Mouse (Mus musculus): ENCODE data around the gene Mettl24. TPM values are rescaled to one million over a fixed set of nuclear protein-coding genes. Genes with fewer than 3 reads are reported as not detected.

Gene Mettl24
- polyA plus RNA-seq, 1 experiment from 2014 or later: 3.9 TPM

- Histone ChIP-seq H3K4me3 (replicated peaks; ENCODE audit: low read depth, low read length) (no peak overlapping the region), H3K27ac (no peak overlapping the region), H3K4me1 (replicated peaks; ENCODE audit: insufficient read depth, low read length) (0 out of 2 replicates have a peak, but pooled peaks cover 4% of the 10 kb centered on the region), H3K9ac (ENCODE audit: low read depth, low read length) (no peak overlapping the region), H3K4me2 (ENCODE audit: low read length) (no peak overlapping the region), H3K27me3 (ENCODE audit: insufficient read depth, low read length) (no peaks in the 10 kb centered on the region), H3K9me3 (replicated peaks; ENCODE audit: low read length) (no peaks in the 10 kb centered on the region), H3K36me3 (ENCODE audit: insufficient read depth, low read length) (no peaks in the 10 kb centered on the region)
- 66% methylated on average over 4 of the region's 4 CpGs for WGBS
- DNase-seq (ENCODE audit: low spot score) (no peak), ATAC-seq (replicated peaks; ENCODE audit: low FRiP score, low read depth) (no peak)
- no peak for TF ChIP-seq CTCF (IDR thresholded peaks at IDR 0.05; ENCODE audit: low read depth)
Observed at GRCm38 (mm10) chr10:40725471-40725870, 42.4 kb downstream of the Mettl24 start.

DNA sequence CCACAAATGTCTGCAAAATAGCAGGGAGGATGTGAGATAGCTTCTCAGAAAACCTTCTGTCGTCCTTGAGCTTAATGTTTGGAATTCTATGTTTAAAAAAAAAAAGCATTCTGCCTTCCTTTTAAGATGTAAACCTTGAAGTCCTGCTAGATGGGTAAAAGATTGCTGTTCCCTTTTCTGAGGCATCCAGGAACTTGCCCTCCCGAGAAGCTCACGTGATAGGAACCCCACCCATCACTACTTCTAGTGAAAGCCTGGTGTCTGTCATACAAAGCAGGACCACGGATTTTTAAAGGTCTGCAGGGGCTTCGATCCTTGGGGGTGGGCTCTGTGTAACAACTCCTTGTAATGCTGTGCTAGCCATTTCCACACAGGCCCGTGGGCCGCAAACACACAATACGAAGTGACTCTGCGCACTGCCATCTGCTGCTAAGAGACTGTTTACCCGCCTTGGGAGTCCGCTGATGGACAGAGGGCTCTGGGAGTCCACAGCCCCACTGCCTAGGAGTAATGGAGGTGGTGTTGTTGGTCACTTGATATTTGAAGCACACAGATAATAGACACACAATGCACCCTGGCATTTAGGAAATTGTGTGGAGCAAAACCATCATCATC is 43.3 kb downstream of the Mettl24 start:
- 77% methylated on average over 11 of the region's 11 CpGs for WGBS
- no peak for TF ChIP-seq CTCF (IDR thresholded peaks at IDR 0.05; ENCODE audit: low read depth)

DNA sequence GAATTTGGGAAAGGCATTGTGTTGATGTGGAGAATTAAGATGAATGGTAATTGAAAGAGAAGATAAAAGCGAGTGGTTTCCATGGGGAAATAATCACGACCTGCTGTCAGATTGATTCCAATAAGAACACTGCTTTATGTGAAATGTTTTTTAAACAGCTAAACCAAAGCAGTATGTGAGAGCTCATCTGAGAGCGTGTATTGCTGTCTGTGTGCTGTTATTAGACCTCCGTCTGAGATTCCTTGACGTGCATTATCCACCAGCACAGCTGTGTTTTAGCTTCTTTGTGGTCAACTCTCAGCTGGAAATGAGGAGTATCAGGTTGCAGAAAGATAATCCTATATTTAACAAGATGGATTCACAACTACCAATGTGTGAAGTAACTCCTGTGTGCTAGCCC is 43.9 kb downstream of the Mettl24 start:
- H3K4me1 ChIP-seq (replicated peaks; ENCODE audit: insufficient read depth, low read length): 0 out of 2 replicates have a peak, but pooled peaks cover 4% of the 10 kb centered on the region
- no peak overlapping the region for H3K27ac ChIP-seq
- no peaks in the 10 kb centered on the region for H3K36me3 ChIP-seq (ENCODE audit: insufficient read depth, low read length)
- H3K4me2 ChIP-seq (ENCODE audit: low read length): no peak overlapping the region
- ATAC-seq (replicated peaks; ENCODE audit: low FRiP score, low read depth): no peak
- no peak overlapping the region for H3K9ac ChIP-seq (ENCODE audit: low read depth, low read length)
- no peak for DNase-seq (ENCODE audit: low spot score)
- H3K27me3 ChIP-seq (ENCODE audit: insufficient read depth, low read length): no peaks in the 10 kb centered on the region
- 69% methylated on average over 5 of the region's 5 CpGs for WGBS
- no peak overlapping the region for H3K4me3 ChIP-seq (replicated peaks; ENCODE audit: low read depth, low read length)
- no peaks in the 10 kb centered on the region for H3K9me3 ChIP-seq (replicated peaks; ENCODE audit: low read length)
- no peak for TF ChIP-seq CTCF (IDR thresholded peaks at IDR 0.05; ENCODE audit: low read depth)

More for the DNA sequence above, 43.3 kb downstream of the Mettl24 start:
- DNase-seq (ENCODE audit: low spot score) (no peak), ATAC-seq (replicated peaks; ENCODE audit: low FRiP score, low read depth) (no peak)
- H3K27ac ChIP-seq: no peak overlapping the region
- H3K4me3 ChIP-seq (replicated peaks; ENCODE audit: low read depth, low read length): no peak overlapping the region
- no peak overlapping the region for H3K9ac ChIP-seq (ENCODE audit: low read depth, low read length)
- H3K9me3 ChIP-seq (replicated peaks; ENCODE audit: low read length): no peaks in the 10 kb centered on the region
- 0 out of 2 replicates have a peak, but pooled peaks cover 4% of the 10 kb centered on the region for H3K4me1 ChIP-seq (replicated peaks; ENCODE audit: insufficient read depth, low read length)
- no peak overlapping the region for H3K4me2 ChIP-seq (ENCODE audit: low read length)
- no peaks in the 10 kb centered on the region for H3K27me3 ChIP-seq (ENCODE audit: insufficient read depth, low read length)
- no peaks in the 10 kb centered on the region for H3K36me3 ChIP-seq (ENCODE audit: insufficient read depth, low read length)

DNA sequence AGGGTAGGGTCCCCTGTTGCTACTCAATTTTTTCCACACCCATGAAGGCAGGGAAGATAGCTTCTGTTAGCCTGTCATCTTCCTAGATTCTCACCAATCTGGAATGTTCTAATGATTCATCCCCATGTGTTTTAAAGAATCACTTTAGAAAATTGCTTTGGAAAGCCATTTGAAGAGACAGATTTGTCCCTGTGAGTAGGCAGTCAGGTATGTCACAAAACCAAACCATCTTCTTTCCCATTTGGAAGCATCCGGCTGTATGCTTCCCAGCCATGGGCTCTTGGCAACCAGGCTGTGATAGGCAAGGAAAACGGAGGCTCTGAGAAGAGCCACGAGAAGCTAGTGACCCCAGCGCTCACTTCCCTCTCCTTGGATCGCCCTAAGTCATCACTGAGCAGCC is 47.1 kb downstream of the Mettl24 start:
- H3K4me2 ChIP-seq (ENCODE audit: low read length): no peak overlapping the region
- H3K4me1 ChIP-seq (replicated peaks; ENCODE audit: insufficient read depth, low read length): no peaks in the 10 kb centered on the region
- no peak for TF ChIP-seq CTCF (IDR thresholded peaks at IDR 0.05; ENCODE audit: low read depth)
- H3K4me3 ChIP-seq (replicated peaks; ENCODE audit: low read depth, low read length): no peak overlapping the region
- 69% methylated on average over 5 of the region's 5 CpGs for WGBS
- H3K36me3 ChIP-seq (ENCODE audit: insufficient read depth, low read length): no peaks in the 10 kb centered on the region
- ATAC-seq (replicated peaks; ENCODE audit: low FRiP score, low read depth) (no peak), DNase-seq (ENCODE audit: low spot score) (no peak)
- no peaks in the 10 kb centered on the region for H3K27me3 ChIP-seq (ENCODE audit: insufficient read depth, low read length)
- no peaks in the 10 kb centered on the region for H3K9me3 ChIP-seq (replicated peaks; ENCODE audit: low read length)
- no peak overlapping the region for H3K9ac ChIP-seq (ENCODE audit: low read depth, low read length)
- no peak overlapping the region for H3K27ac ChIP-seq

DNA sequence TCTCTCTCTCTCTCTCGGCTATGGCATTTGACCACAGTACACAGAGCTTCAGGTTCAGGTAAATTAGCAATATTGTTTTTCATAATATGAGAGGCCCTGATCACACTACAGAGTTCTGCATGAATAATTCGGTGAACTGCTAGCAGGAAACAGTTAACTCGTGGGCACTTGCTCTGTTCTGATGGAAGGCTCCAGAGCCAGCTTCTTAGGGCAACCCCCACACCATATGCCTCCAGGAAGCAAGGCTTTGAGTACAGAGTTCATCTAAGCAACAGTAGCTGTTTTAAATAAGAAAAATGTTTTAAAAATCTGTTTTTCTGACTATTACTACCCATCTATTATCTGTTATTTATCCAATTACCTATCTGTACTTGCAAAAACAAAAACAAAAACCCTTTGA is 50.2 kb downstream of the Mettl24 start:
- H3K4me3 ChIP-seq (replicated peaks; ENCODE audit: low read depth, low read length): no peak overlapping the region
- DNase-seq (ENCODE audit: low spot score): no peak
- H3K4me2 ChIP-seq (ENCODE audit: low read length): no peak overlapping the region
- H3K9me3 ChIP-seq (replicated peaks; ENCODE audit: low read length): no peaks in the 10 kb centered on the region
- no peaks in the 10 kb centered on the region for H3K4me1 ChIP-seq (replicated peaks; ENCODE audit: insufficient read depth, low read length)
- no peak overlapping the region for H3K27ac ChIP-seq
- no peaks in the 10 kb centered on the region for H3K36me3 ChIP-seq (ENCODE audit: insufficient read depth, low read length)
- no peaks in the 10 kb centered on the region for H3K27me3 ChIP-seq (ENCODE audit: insufficient read depth, low read length)
- ATAC-seq (replicated peaks; ENCODE audit: low FRiP score, low read depth): no peak
- H3K9ac ChIP-seq (ENCODE audit: low read depth, low read length): no peak overlapping the region
- no peak for TF ChIP-seq CTCF (IDR thresholded peaks at IDR 0.05; ENCODE audit: low read depth)
- 52% methylated on average over 3 of the region's 3 CpGs for WGBS

- DNase-seq (ENCODE audit: low spot score) (no peak), ATAC-seq (replicated peaks; ENCODE audit: low FRiP score, low read depth) (no peak)
- no peaks in the 10 kb centered on the region for H3K27me3 ChIP-seq (ENCODE audit: insufficient read depth, low read length)
- H3K27ac ChIP-seq: no peak overlapping the region
- H3K9ac ChIP-seq (ENCODE audit: low read depth, low read length): no peak overlapping the region
- no peak overlapping the region for H3K4me3 ChIP-seq (replicated peaks; ENCODE audit: low read depth, low read length)
- H3K4me2 ChIP-seq (ENCODE audit: low read length): no peak overlapping the region
- no peaks in the 10 kb centered on the region for H3K36me3 ChIP-seq (ENCODE audit: insufficient read depth, low read length)
- no peaks in the 10 kb centered on the region for H3K9me3 ChIP-seq (replicated peaks; ENCODE audit: low read length)
- TF ChIP-seq CTCF (IDR thresholded peaks at IDR 0.05; ENCODE audit: low read depth): no peak
- 82% methylated on average over 6 of the region's 6 CpGs for WGBS
- no peaks in the 10 kb centered on the region for H3K4me1 ChIP-seq (replicated peaks; ENCODE audit: insufficient read depth, low read length)
Observed at GRCm38 (mm10) chr10:40736172-40736571, 53.1 kb downstream of the Mettl24 start.
